Mouse (Mus musculus) ES-Bruce4 (cell line): Measurements from ENCODE around the gene Slc8a2.

ENCODE experiments used
- CTCF ChIP-seq: IDR thresholded peaks from one replicate; pipeline ENCODE4 v1.8.1; 2011; ENCODE audit warnings: low read depth, low read length
- POLR2A ChIP-seq: IDR thresholded peaks from one replicate; pipeline ENCODE4 v1.8.1; 2011; ENCODE audit warnings: low read length; ENCODE audit not compliant: insufficient read depth

DNA sequence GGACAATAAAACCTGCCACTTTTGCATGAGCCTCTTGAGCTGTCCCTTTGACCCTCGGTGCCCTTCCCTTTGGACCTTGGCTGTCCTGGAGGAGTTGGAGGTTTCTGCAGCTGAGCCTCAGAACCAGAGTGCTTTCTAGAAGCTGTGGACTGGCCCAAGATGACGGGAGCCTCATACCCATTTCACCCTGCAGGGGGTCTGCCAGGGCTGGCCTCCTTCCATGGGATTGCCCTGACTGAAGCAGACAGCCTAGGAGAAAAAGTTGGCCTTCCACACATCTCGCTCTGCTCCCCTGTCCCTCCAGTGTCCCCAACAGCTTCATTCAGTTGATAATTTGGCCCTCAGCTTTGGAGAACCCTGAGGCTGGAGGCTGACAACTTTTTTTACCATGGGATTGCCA lies 12.5 kb upstream of the Slc8a2 start:
- no peak for TF ChIP-seq CTCF
- no peak for TF ChIP-seq POLR2A
